Mouse (Mus musculus): Measurements from ENCODE around the gene Rnf151. TPM values are rescaled to one million over a fixed set of nuclear protein-coding genes. Genes with fewer than 3 reads are reported as not detected.

Gene Rnf151
- total and polyA plus RNA-seq, 2 experiments: not detected

- no peak for TF ChIP-seq POLR2A (IDR thresholded peaks at IDR 0.05; ENCODE audit: extremely low read depth, insufficient read depth, low read length)
- no peak for TF ChIP-seq CTCF (IDR thresholded peaks at IDR 0.05; ENCODE audit: low read depth, low read length)
- Histone ChIP-seq H3K27ac (replicated peaks; ENCODE audit: insufficient read depth, low read depth, low read length) (no peak within 1 kb of the TSS), H3K4me1 (ENCODE audit: control insufficient read depth, insufficient read depth, low read length) (peaks cover 6% of the 10 kb centered on the region; the same call in 1 of the 2 replicates), H3K9ac (ENCODE audit: low read depth, low read length) (no peak within 1 kb of the TSS), H3K4me3 (ENCODE audit: insufficient read depth, low read depth, low read length) (no peak within 1 kb of the TSS), H3K79me2 (ENCODE audit: control insufficient read depth, insufficient read depth, low read length) (no peaks in the 10 kb centered on the region), H3K27me3 (ENCODE audit: control insufficient read depth, insufficient read depth, low read length) (peaks cover 6% of the 10 kb centered on the region), H3K36me3 (ENCODE audit: control insufficient read depth, insufficient read depth, low read length) (no peaks in the 10 kb centered on the region)
- 8% methylated on average over 55 of the region's 55 CpGs for WGBS
- DNase-seq (ENCODE audit: extremely low read depth, low read depth, low spot score): no peak
Observed at GRCm38 (mm10) chr17:24689251-24690081, 28.4 kb downstream of the Rnf151 start, which contains the start of gene Syngr3. TSS of gene Syngr3 (minus strand) at chr17:24689955.

DNA sequence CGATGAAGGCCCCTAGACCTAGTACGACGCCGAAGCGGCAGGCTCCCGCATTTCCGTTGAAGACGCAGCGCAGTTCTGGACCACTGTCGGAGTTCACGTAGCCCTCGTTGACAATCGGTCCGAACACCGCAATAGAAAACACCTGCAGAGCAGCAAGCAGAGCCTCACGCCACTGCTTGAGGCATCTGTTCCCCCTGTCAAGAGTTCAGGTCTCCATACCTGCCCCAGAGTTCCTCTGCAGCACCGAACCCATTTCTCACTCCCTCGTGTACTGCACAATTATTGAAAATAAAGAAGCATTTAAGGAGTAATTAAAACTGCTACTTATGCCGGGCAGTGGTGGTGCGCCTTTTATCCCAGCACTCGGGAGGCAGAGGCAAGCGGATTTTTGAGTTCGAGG lies 30.3 kb downstream of the Rnf151 start:
- no peak for DNase-seq (ENCODE audit: extremely low read depth, low read depth, low spot score)
- WGBS: 27% methylated on average over 23 of the region's 23 CpGs
- Histone ChIP-seq H3K36me3 (ENCODE audit: control insufficient read depth, insufficient read depth, low read length) (no peaks in the 10 kb centered on the region), H3K4me1 (ENCODE audit: control insufficient read depth, insufficient read depth, low read length) (peaks cover 6% of the 10 kb centered on the region; the same call in 1 of the 2 replicates), H3K79me2 (ENCODE audit: control insufficient read depth, insufficient read depth, low read length) (no peaks in the 10 kb centered on the region), H3K27me3 (ENCODE audit: control insufficient read depth, insufficient read depth, low read length) (peaks cover 6% of the 10 kb centered on the region), H3K9ac (ENCODE audit: low read depth, low read length) (peak overlapping the region; percentile 13; the same call in 1 of the 2 replicates), H3K4me3 (ENCODE audit: insufficient read depth, low read depth, low read length) (peak overlapping the region; percentile 59; the same call in 1 of the 2 replicates), H3K27ac (replicated peaks; ENCODE audit: insufficient read depth, low read depth, low read length) (no peak overlapping the region)
- TF ChIP-seq CTCF (IDR thresholded peaks at IDR 0.05; ENCODE audit: low read depth, low read length): no peak
- TF ChIP-seq POLR2A (IDR thresholded peaks at IDR 0.05; ENCODE audit: extremely low read depth, insufficient read depth, low read length): no peak

- H3K79me2 ChIP-seq (ENCODE audit: control insufficient read depth, insufficient read depth, low read length): no peaks in the 10 kb centered on the region
- no peak overlapping the region for H3K27ac ChIP-seq (replicated peaks; ENCODE audit: insufficient read depth, low read depth, low read length)
- peak overlapping the region; percentile 13 for H3K9ac ChIP-seq (ENCODE audit: low read depth, low read length)
- DNase-seq (ENCODE audit: extremely low read depth, low read depth, low spot score): peak; percentile 38
- peaks cover 6% of the 10 kb centered on the region for H3K27me3 ChIP-seq (ENCODE audit: control insufficient read depth, insufficient read depth, low read length)
- H3K36me3 ChIP-seq (ENCODE audit: control insufficient read depth, insufficient read depth, low read length): no peaks in the 10 kb centered on the region
- H3K4me1 ChIP-seq (ENCODE audit: control insufficient read depth, insufficient read depth, low read length): peaks cover 6% of the 10 kb centered on the region; the same call in 1 of the 2 replicates
- TF ChIP-seq POLR2A (IDR thresholded peaks at IDR 0.05; ENCODE audit: extremely low read depth, insufficient read depth, low read length) (no peak), CTCF (IDR thresholded peaks at IDR 0.05; ENCODE audit: low read depth, low read length) (no peak)
- WGBS: 5% methylated on average over 25 of the region's 25 CpGs
- peak overlapping the region; percentile 59 for H3K4me3 ChIP-seq (ENCODE audit: insufficient read depth, low read depth, low read length)
Observed at GRCm38 (mm10) chr17:24687146-24687595, 30.7 kb downstream of the Rnf151 start.

DNA sequence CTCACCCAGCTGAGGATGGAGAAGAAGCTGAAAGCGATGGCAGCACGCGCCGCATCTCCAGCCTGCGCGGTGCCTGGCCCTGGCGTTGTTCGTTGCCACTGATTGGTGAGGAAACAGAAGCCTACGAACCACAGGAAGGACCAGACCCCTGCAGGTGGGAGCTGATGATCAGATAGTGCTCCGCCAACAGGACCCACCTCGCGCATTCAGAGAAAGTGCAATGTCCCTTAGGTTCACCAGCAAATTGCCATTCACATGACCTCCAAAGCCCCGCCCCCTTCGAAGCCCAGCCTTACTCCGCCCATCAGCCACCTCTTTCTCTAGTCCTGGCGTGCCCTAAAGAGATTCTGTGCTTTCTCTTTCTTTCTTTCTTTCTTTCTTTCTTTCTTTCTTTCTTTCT lies 31.3 kb downstream of the Rnf151 start:
- Histone ChIP-seq H3K27me3 (ENCODE audit: control insufficient read depth, insufficient read depth, low read length) (peaks cover 6% of the 10 kb centered on the region), H3K79me2 (ENCODE audit: control insufficient read depth, insufficient read depth, low read length) (no peaks in the 10 kb centered on the region), H3K4me1 (ENCODE audit: control insufficient read depth, insufficient read depth, low read length) (peaks cover 6% of the 10 kb centered on the region; the same call in 1 of the 2 replicates), H3K27ac (replicated peaks; ENCODE audit: insufficient read depth, low read depth, low read length) (no peak overlapping the region), H3K9ac (ENCODE audit: low read depth, low read length) (no peak overlapping the region), H3K36me3 (ENCODE audit: control insufficient read depth, insufficient read depth, low read length) (peaks cover 3% of the 10 kb centered on the region; the same call in 1 of the 2 replicates), H3K4me3 (ENCODE audit: insufficient read depth, low read depth, low read length) (no peak overlapping the region)
- peak; percentile 56 for DNase-seq (ENCODE audit: extremely low read depth, low read depth, low spot score)
- no peak for TF ChIP-seq CTCF (IDR thresholded peaks at IDR 0.05; ENCODE audit: low read depth, low read length)
- WGBS: 49% methylated on average over 16 of the region's 16 CpGs

- 96% methylated on average over 24 of the region's 24 CpGs for WGBS
- Histone ChIP-seq H3K79me2 (ENCODE audit: control insufficient read depth, insufficient read depth, low read length) (peaks cover 24% of the 10 kb centered on the region; the same call in 1 of the 2 replicates), H3K36me3 (ENCODE audit: control insufficient read depth, insufficient read depth, low read length) (peaks cover 29% of the 10 kb centered on the region; the same call in 1 of the 2 replicates), H3K9ac (ENCODE audit: low read depth, low read length) (no peak overlapping the region), H3K27me3 (ENCODE audit: control insufficient read depth, insufficient read depth, low read length) (no peaks in the 10 kb centered on the region), H3K4me1 (ENCODE audit: control insufficient read depth, insufficient read depth, low read length) (no peaks in the 10 kb centered on the region), H3K4me3 (ENCODE audit: insufficient read depth, low read depth, low read length) (no peak overlapping the region), H3K27ac (replicated peaks; ENCODE audit: insufficient read depth, low read depth, low read length) (no peak overlapping the region)
- DNase-seq (ENCODE audit: extremely low read depth, low read depth, low spot score): no peak
- no peak for TF ChIP-seq POLR2A (IDR thresholded peaks at IDR 0.05; ENCODE audit: extremely low read depth, insufficient read depth, low read length)
Observed at GRCm38 (mm10) chr17:24677500-24678080, 40.3 kb downstream of the Rnf151 start.
